Mouse (Mus musculus): ENCODE results near the gene Kcnq2. TPM values are rescaled to one million over a fixed set of nuclear protein-coding genes. Genes with fewer than 3 reads are reported as not detected.

Kcnq2 gene
- polyA plus RNA-seq, 1 experiment from 2014 or later: 0.75 TPM

GRCm38 (mm10) chr2:181158471-181158870, 23.4 kb upstream of the Kcnq2 start:
- WGBS: 74% methylated on average over 2 of the region's 2 CpGs
- no peaks in the 10 kb centered on the region for H3K9me3 ChIP-seq (ENCODE audit: control insufficient read depth, low read length)
- no peak overlapping the region for H3K4me2 ChIP-seq (ENCODE audit: low read depth, low read length)
- H3K4me1 ChIP-seq (ENCODE audit: control insufficient read depth, insufficient read depth, low read length): no peaks in the 10 kb centered on the region
- no peak overlapping the region for H3K4me3 ChIP-seq (ENCODE audit: low read length)
- no peak for ATAC-seq
- no peaks in the 10 kb centered on the region for H3K36me3 ChIP-seq (ENCODE audit: control insufficient read depth, insufficient read depth, low read length)
- no peak overlapping the region for H3K9ac ChIP-seq (ENCODE audit: low read depth, low read length)
- no peak overlapping the region for H3K27ac ChIP-seq (ENCODE audit: low read length)
- peaks cover 42% of the 10 kb centered on the region for H3K27me3 ChIP-seq (replicated peaks; ENCODE audit: control insufficient read depth, insufficient read depth, low read length)

GRCm38 (mm10) chr2:181157716-181158302, 22.7 kb upstream of the Kcnq2 start:
- no peaks in the 10 kb centered on the region for H3K9me3 ChIP-seq (ENCODE audit: control insufficient read depth, low read length)
- 71% methylated on average over 6 of the region's 6 CpGs for WGBS
- H3K27ac ChIP-seq (ENCODE audit: low read length): no peak overlapping the region
- H3K4me2 ChIP-seq (ENCODE audit: low read depth, low read length): no peak overlapping the region
- H3K9ac ChIP-seq (ENCODE audit: low read depth, low read length): no peak overlapping the region
- ATAC-seq: no peak
- no peak overlapping the region for H3K4me3 ChIP-seq (ENCODE audit: low read length)
- no peaks in the 10 kb centered on the region for H3K36me3 ChIP-seq (ENCODE audit: control insufficient read depth, insufficient read depth, low read length)
- H3K27me3 ChIP-seq (replicated peaks; ENCODE audit: control insufficient read depth, insufficient read depth, low read length): peaks cover 42% of the 10 kb centered on the region
- H3K4me1 ChIP-seq (ENCODE audit: control insufficient read depth, insufficient read depth, low read length): no peaks in the 10 kb centered on the region

GRCm38 (mm10) chr2:181157180-181157579, 22.1 kb upstream of the Kcnq2 start:
- no peak for ATAC-seq
- Histone ChIP-seq H3K9me3 (ENCODE audit: control insufficient read depth, low read length) (no peaks in the 10 kb centered on the region), H3K4me1 (ENCODE audit: control insufficient read depth, insufficient read depth, low read length) (no peaks in the 10 kb centered on the region), H3K27me3 (replicated peaks; ENCODE audit: control insufficient read depth, insufficient read depth, low read length) (peaks cover 42% of the 10 kb centered on the region), H3K27ac (ENCODE audit: low read length) (no peak overlapping the region), H3K36me3 (ENCODE audit: control insufficient read depth, insufficient read depth, low read length) (no peaks in the 10 kb centered on the region), H3K4me2 (ENCODE audit: low read depth, low read length) (no peak overlapping the region), H3K4me3 (ENCODE audit: low read length) (no peak overlapping the region), H3K9ac (ENCODE audit: low read depth, low read length) (no peak overlapping the region)
- 77% methylated on average over 4 of the region's 4 CpGs for WGBS

DNA sequence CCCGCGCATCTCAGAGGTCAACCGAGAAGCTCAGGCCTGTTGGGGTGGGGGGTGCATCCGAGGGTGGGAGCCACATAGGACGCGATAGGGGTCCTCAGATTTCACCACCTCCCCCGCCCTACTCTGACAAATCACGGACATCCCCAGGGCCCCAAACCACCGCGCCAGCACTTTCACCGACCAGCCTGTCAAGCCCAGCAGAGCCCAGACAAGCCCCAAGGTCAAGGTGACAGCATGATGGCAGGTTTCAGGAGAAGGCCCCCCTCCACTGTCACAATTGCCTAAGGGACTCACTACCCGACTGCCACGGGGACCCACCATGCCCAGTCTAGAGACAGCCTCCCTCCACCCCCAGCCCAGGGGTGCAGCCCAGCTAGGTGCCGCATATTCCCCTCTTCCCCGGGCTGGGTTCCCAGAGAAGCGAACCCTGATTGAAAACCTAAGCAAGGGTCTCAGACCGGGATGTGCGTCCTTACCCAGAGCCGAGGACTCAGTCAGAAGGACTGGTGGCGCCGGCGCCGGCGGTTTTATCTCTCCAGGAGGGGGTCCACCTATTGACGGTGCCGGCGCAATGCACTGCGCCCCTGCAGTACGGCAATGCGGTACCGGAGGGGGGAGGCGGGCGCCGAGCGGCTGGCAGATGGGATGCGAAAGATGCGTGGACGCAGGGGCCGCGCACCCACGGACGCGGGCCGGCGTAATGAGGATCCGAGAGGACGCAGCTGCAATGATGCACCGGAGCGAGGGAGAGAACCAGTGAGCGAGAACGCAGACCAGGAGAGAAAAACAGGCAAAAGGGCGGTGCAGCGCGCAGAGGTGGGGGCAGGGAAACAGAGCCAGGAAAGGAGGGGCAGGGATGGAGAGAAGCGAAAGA, 21.4 kb upstream of the Kcnq2 start, which contains the start of gene Eef1a2:
TSS of gene Eef1a2 (minus strand) at position 767 of the 874 bp plus-strand sequence.
- Histone ChIP-seq H3K4me2 (ENCODE audit: low read depth, low read length) (no peak within 1 kb of the TSS; the same call in 1 of the 2 replicates), H3K27ac (ENCODE audit: low read length) (no peak within 1 kb of the TSS), H3K4me1 (ENCODE audit: control insufficient read depth, insufficient read depth, low read length) (no peaks in the 10 kb centered on the region), H3K27me3 (replicated peaks; ENCODE audit: control insufficient read depth, insufficient read depth, low read length) (peaks cover 42% of the 10 kb centered on the region), H3K9ac (ENCODE audit: low read depth, low read length) (no peak within 1 kb of the TSS), H3K9me3 (ENCODE audit: control insufficient read depth, low read length) (no peaks in the 10 kb centered on the region), H3K36me3 (ENCODE audit: control insufficient read depth, insufficient read depth, low read length) (no peaks in the 10 kb centered on the region), H3K4me3 (ENCODE audit: low read length) (no peak within 1 kb of the TSS)
- ATAC-seq: no peak
- WGBS: 3% methylated on average over 54 of the region's 55 CpGs

- Histone ChIP-seq H3K4me1 (ENCODE audit: control insufficient read depth, insufficient read depth, low read length) (no peaks in the 10 kb centered on the region), H3K27ac (ENCODE audit: low read length) (no peak overlapping the region), H3K4me2 (ENCODE audit: low read depth, low read length) (no peak overlapping the region), H3K9me3 (ENCODE audit: control insufficient read depth, low read length) (no peaks in the 10 kb centered on the region), H3K27me3 (replicated peaks; ENCODE audit: control insufficient read depth, insufficient read depth, low read length) (peaks cover 43% of the 10 kb centered on the region), H3K4me3 (ENCODE audit: low read length) (no peak overlapping the region), H3K36me3 (ENCODE audit: control insufficient read depth, insufficient read depth, low read length) (no peaks in the 10 kb centered on the region), H3K9ac (ENCODE audit: low read depth, low read length) (no peak overlapping the region)
- ATAC-seq: no peak
- 58% methylated on average over 4 of the region's 4 CpGs for WGBS
These were observed 20.7 kb upstream of the Kcnq2 start for GRCm38 (mm10) chr2:181155801-181156200.

GRCm38 (mm10) chr2:181154831-181155415, 19.8 kb upstream of the Kcnq2 start:
- H3K36me3 ChIP-seq (ENCODE audit: control insufficient read depth, insufficient read depth, low read length): no peaks in the 10 kb centered on the region
- H3K27ac ChIP-seq (ENCODE audit: low read length): no peak overlapping the region
- no peaks in the 10 kb centered on the region for H3K4me1 ChIP-seq (ENCODE audit: control insufficient read depth, insufficient read depth, low read length)
- H3K27me3 ChIP-seq (replicated peaks; ENCODE audit: control insufficient read depth, insufficient read depth, low read length): peaks cover 48% of the 10 kb centered on the region
- H3K4me2 ChIP-seq (ENCODE audit: low read depth, low read length): no peak overlapping the region
- no peak for ATAC-seq
- H3K9ac ChIP-seq (ENCODE audit: low read depth, low read length): no peak overlapping the region
- H3K9me3 ChIP-seq (ENCODE audit: control insufficient read depth, low read length): no peaks in the 10 kb centered on the region
- H3K4me3 ChIP-seq (ENCODE audit: low read length): no peak overlapping the region
- 66% methylated on average over 8 of the region's 8 CpGs for WGBS

DNA sequence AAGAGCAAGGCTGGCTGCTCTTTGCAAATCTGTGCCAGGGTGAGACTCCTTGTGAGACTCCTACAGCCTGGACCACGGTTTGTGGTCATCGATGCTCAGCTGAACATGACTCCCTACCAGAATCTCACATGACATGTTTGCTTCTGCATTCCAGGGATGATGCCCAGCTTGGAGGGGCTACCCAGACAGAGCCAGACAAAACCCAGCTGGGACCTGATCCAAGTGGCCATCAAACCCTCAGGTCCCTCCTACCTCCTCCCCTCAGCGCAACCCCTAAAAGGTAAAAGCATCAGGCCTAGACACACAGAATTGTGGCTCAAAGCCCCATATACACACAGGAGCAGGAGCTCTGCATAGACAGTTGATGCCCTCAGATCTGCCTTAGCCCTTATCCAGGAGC, 19.3 kb upstream of the Kcnq2 start:
- no peaks in the 10 kb centered on the region for H3K36me3 ChIP-seq (ENCODE audit: control insufficient read depth, insufficient read depth, low read length)
- WGBS: 87% methylated on average over 3 of the region's 3 CpGs
- H3K27me3 ChIP-seq (replicated peaks; ENCODE audit: control insufficient read depth, insufficient read depth, low read length): peaks cover 48% of the 10 kb centered on the region
- ATAC-seq: no peak
- no peaks in the 10 kb centered on the region for H3K4me1 ChIP-seq (ENCODE audit: control insufficient read depth, insufficient read depth, low read length)
- H3K4me2 ChIP-seq (ENCODE audit: low read depth, low read length): no peak overlapping the region
- no peak overlapping the region for H3K4me3 ChIP-seq (ENCODE audit: low read length)
- H3K27ac ChIP-seq (ENCODE audit: low read length): no peak overlapping the region
- no peak overlapping the region for H3K9ac ChIP-seq (ENCODE audit: low read depth, low read length)
- H3K9me3 ChIP-seq (ENCODE audit: control insufficient read depth, low read length): no peaks in the 10 kb centered on the region

DNA sequence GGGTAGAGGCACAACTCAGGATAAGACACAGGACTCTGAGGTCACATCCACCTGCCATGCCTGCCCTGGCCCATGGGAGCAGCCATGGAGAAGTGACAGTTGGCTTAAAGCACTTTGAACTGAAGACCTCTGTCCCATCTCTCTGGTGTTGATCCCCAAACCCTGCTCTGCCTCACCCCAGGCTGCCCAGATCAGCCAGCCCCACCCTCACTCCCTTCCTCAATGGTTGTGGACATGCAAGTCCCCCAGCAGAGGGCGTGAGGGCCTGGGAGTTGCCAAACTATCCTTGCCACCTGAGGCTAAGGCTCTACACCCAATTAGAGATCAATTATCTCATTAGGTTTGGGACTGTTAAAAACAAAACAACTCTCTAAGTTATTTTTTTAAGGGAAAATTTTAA, 18.7 kb upstream of the Kcnq2 start:
- no peak overlapping the region for H3K4me3 ChIP-seq (ENCODE audit: low read length)
- H3K9ac ChIP-seq (ENCODE audit: low read depth, low read length): no peak overlapping the region
- H3K4me2 ChIP-seq (ENCODE audit: low read depth, low read length): no peak overlapping the region
- no peak for ATAC-seq
- no peaks in the 10 kb centered on the region for H3K4me1 ChIP-seq (ENCODE audit: control insufficient read depth, insufficient read depth, low read length)
- 7% methylated on average over 1 of the region's 1 CpGs for WGBS
- no peak overlapping the region for H3K27ac ChIP-seq (ENCODE audit: low read length)
- H3K27me3 ChIP-seq (replicated peaks; ENCODE audit: control insufficient read depth, insufficient read depth, low read length): peaks cover 46% of the 10 kb centered on the region
- H3K36me3 ChIP-seq (ENCODE audit: control insufficient read depth, insufficient read depth, low read length): no peaks in the 10 kb centered on the region
- H3K9me3 ChIP-seq (ENCODE audit: control insufficient read depth, low read length): no peaks in the 10 kb centered on the region

- Histone ChIP-seq H3K4me3 (ENCODE audit: low read length) (no peak overlapping the region), H3K27me3 (replicated peaks; ENCODE audit: control insufficient read depth, insufficient read depth, low read length) (peaks cover 46% of the 10 kb centered on the region), H3K4me1 (ENCODE audit: control insufficient read depth, insufficient read depth, low read length) (no peaks in the 10 kb centered on the region; the same call in 1 of the 2 replicates), H3K36me3 (ENCODE audit: control insufficient read depth, insufficient read depth, low read length) (no peaks in the 10 kb centered on the region), H3K9me3 (ENCODE audit: control insufficient read depth, low read length) (no peaks in the 10 kb centered on the region), H3K4me2 (ENCODE audit: low read depth, low read length) (no peak overlapping the region), H3K9ac (ENCODE audit: low read depth, low read length) (no peak overlapping the region), H3K27ac (ENCODE audit: low read length) (no peak overlapping the region)
- ATAC-seq: no peak
- 90% methylated on average over 1 of the region's 1 CpGs for WGBS
These were observed 18.0 kb upstream of the Kcnq2 start for GRCm38 (mm10) chr2:181153131-181153530.
